ENCODE assay signal across 9 mouse cellular contexts in the genomic region with DNA sequence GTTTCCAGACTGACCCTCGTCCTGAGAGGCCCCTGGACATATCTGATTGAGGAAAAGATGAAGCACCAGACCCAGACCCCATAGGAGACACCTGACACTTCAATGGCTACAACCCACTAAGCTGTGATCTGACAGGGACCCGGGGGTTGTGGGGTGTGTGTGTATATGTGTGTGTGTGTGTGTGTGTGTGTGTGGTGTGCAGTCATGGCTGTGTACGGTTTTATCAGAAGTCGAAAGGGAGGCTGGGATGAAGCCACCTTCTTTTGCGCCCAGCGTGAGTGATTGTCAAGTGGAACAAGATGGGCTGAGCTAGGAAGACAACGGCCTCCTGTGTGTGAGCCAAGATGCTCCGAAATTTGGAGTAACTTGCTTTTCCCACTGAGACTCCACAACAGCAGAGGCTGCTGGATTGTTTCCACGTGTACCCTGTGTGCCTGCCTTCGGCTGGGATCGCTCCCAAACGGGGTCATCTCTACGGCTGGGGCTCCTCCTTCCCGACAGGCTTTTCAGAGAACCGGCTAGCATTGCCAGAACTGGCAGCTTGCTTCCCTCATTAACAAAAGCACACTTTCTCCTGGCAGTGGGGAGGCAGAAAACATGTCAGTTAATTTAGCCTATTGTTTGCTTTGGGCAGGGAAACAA. TPM values are rescaled to one million over a fixed set of nuclear protein-coding genes. Genes with fewer than 3 reads are reported as not detected.
DNase-seq lines count a peak whose midpoint lies in the region; ATAC-seq lines count a peak whose summit lies in the region.
"Had no signal": no experiment of that assay in that cellular context is flagged by ENCODE, and none has a peak within 500 bp of the region (broad histone marks: within the 10 kb centered on the region; RNA-seq: fewer than 3 reads in every experiment).

No protein-coding gene starts in this region.

- H3K27me3 ChIP-seq in forebrain, embryonic 16.5 days (replicated peaks; ENCODE audit: control insufficient read depth, insufficient read depth, low read length), result no peaks in the 10 kb centered on the region

- peaks cover 12% of the 10 kb centered on the region for H3K4me1 ChIP-seq in forebrain, embryonic 16.5 days (replicated peaks; ENCODE audit: control insufficient read depth, insufficient read depth, low read length)

- no peak overlapping the region for H3K27ac ChIP-seq in forebrain, embryonic 16.5 days (ENCODE audit: low read length)

- intact Hi-C loops in left cerebral cortex, postnatal 14 days (cut with DNase I), result no loop called here

- DNase-seq in frontal cortex, postnatal 25 days (ENCODE audit: low spot score in 2 of 2), result no peak
- DNase-seq in left cerebral cortex, postnatal 14 days (ENCODE audit: low spot score in 2 of 2), result peak; percentile 69 to 87
- peak; percentile 45 to 54 for DNase-seq in right cerebral cortex, adult 2 months (ENCODE audit: low spot score in 2 of 2)
- no peak for DNase-seq in kidney, adult 9 months
- DNase-seq in spleen, postnatal 4 days (ENCODE audit: low spot score in 2 of 2), result no peak

- H3K4me2 ChIP-seq in forebrain, embryonic 16.5 days (ENCODE audit: low read length), result peak overlapping the region; percentile 3; the same call in 1 of the 2 replicates

- H3K4me3 ChIP-seq in forebrain, embryonic 16.5 days (replicated peaks; ENCODE audit: low read length), result no peak overlapping the region

- H3K9me3 ChIP-seq in forebrain, embryonic 16.5 days (ENCODE audit: control insufficient read depth, low read length), result no peaks in the 10 kb centered on the region

- 34% methylated on average over 15 of the region's 15 CpGs for WGBS in forebrain, embryonic 16.5 days

- H3K9ac ChIP-seq in forebrain, embryonic 16.5 days (replicated peaks; ENCODE audit: low read depth, low read length), result no peak overlapping the region

- peak; percentile 68 for ATAC-seq in frontal cortex, adult (ENCODE audit: low TSS enrichment)
- peak; percentile 85 for ATAC-seq in forebrain, embryonic 16.5 days
- no peak for ATAC-seq in megakaryocyte, adult 5-6 weeks (ENCODE audit: poor library complexity, severe bottlenecking)

- H3K36me3 ChIP-seq in forebrain, embryonic 16.5 days (ENCODE audit: control insufficient read depth, insufficient read depth), result no peaks in the 10 kb centered on the region

RNA-seq across cellular contexts. Expression of a gene that starts 50.1 kb away (rescaled TPM):
- not detected in 2 replicates for polyA plus RNA-seq in forebrain, embryonic 16.5 days (2015; fragmentation: Nextera tagmentation; extraction: Ambion mirVana)
- under 1 TPM; 0.15 to 0.21 TPM for total RNA-seq in left cerebral cortex, postnatal 14 days (2021)
- total RNA-seq in megakaryocyte, adult 5-6 weeks (2015), result not detected in 2 replicates
- total RNA-seq in megakaryocyte, adult 5-6 weeks (2017), result not detected in 2 replicates
- polyA plus RNA-seq: C2C12 had no signal

Comparison
In these comparisons a context has a peak if more than half of its experiments do, and no peak if none do; other contexts are left out.
1. DNase-seq: peak in left cerebral cortex, postnatal 14 days (2 of 2) and right cerebral cortex, adult 2 months (2 of 2); none in frontal cortex, postnatal 25 days (0 of 2), kidney, adult 9 months (single experiment) and spleen, postnatal 4 days (0 of 2).